8 mouse cellular contexts compared by ENCODE assay signal in genomic region chr9:109060184-109060897, GRCm38 (mm10). TPM values are rescaled to one million over a fixed set of nuclear protein-coding genes. Genes with fewer than 3 reads are reported as not detected.
DNase-seq lines count a peak whose midpoint lies in the region; ATAC-seq and TF ChIP-seq lines count a peak whose summit lies in the region.

No protein-coding gene starts in this region.

- H3K36me3 ChIP-seq in kidney, adult 2 months (ENCODE audit: control insufficient read depth, insufficient read depth, low read length), result no peaks in the 10 kb centered on the region
- peaks cover 37% of the 10 kb centered on the region for H3K36me3 ChIP-seq in ES-E14 (ENCODE audit: control insufficient read depth, insufficient read depth, low read length, poor library complexity, severe bottlenecking)
- peaks cover 15% of the 10 kb centered on the region for H3K36me3 ChIP-seq in intestine, embryonic 16.5 days (ENCODE audit: control insufficient read depth, insufficient read depth, low read length)
- H3K36me3 ChIP-seq in thymus, adult 2 months (ENCODE audit: control insufficient read depth, insufficient read depth, low read length), result peaks cover 35% of the 10 kb centered on the region

- peak; percentile 34 to 36 for DNase-seq in cerebellum, adult 2 months
- no peak for DNase-seq in cerebellum, postnatal 4 days (ENCODE audit: low spot score in 2 of 2)
- peak; percentile 35 for DNase-seq in kidney, postnatal 10 days
- no peak for DNase-seq in kidney, adult 2 months
- no peak for DNase-seq in ES-E14 (ENCODE audit: low read depth, low spot score)
- DNase-seq in thymus, adult 2 months, result no peak

- no peak overlapping the region for H3K4me2 ChIP-seq in intestine, embryonic 16.5 days (ENCODE audit: low read depth, low read length)

- H3K27me3 ChIP-seq in cerebellum, adult 2 months (ENCODE audit: control insufficient read depth, insufficient read depth, low read length), result no peaks in the 10 kb centered on the region
- H3K27me3 ChIP-seq in kidney, adult 2 months (replicated peaks; ENCODE audit: control insufficient read depth, insufficient read depth, low read length), result no peaks in the 10 kb centered on the region
- no peaks in the 10 kb centered on the region for H3K27me3 ChIP-seq in intestine, embryonic 16.5 days (replicated peaks; ENCODE audit: control insufficient read depth, insufficient read depth, low read length)
- H3K27me3 ChIP-seq in thymus, adult 2 months (ENCODE audit: control insufficient read depth, insufficient read depth, low read length), result no peaks in the 10 kb centered on the region

- H3K9ac ChIP-seq in ES-E14 (ENCODE audit: insufficient read depth, low read depth, low read length, poor library complexity, severe bottlenecking), result no peak overlapping the region
- H3K9ac ChIP-seq in intestine, embryonic 16.5 days (ENCODE audit: low read depth, low read length), result no peak overlapping the region

- no peak overlapping the region for H3K27ac ChIP-seq in cerebellum, adult 2 months (ENCODE audit: insufficient read depth, low read length)
- H3K27ac ChIP-seq in kidney, adult 2 months (ENCODE audit: insufficient read depth, low read depth, low read length), result no peak overlapping the region
- peak overlapping the region; percentile 48; the same call in 1 of the 2 replicates for H3K27ac ChIP-seq in ES-E14 (ENCODE audit: insufficient read depth, low read depth, low read length, poor library complexity, severe bottlenecking)
- H3K27ac ChIP-seq in intestine, embryonic 16.5 days (ENCODE audit: low read length), result 0 out of 2 replicates have a peak overlapping the region, but pooled peaks have one; percentile 94
- no peak overlapping the region for H3K27ac ChIP-seq in thymus, adult 2 months (ENCODE audit: control insufficient read depth, insufficient read depth, low read length)

- 83% methylated on average over 16 of the region's 16 CpGs for WGBS in cerebellum, adult 2 months
- WGBS in kidney, adult 2 months, result 85% methylated on average over 16 of the region's 16 CpGs
- 89% methylated on average over 16 of the region's 16 CpGs for WGBS in intestine, embryonic 16.5 days
- 93% methylated on average over 16 of the region's 16 CpGs for WGBS in thymus, adult 2 months

- no peak overlapping the region for H3K4me3 ChIP-seq in cerebellum, adult 2 months (replicated peaks; ENCODE audit: insufficient read depth, low read depth, low read length)
- no peak overlapping the region for H3K4me3 ChIP-seq in kidney, adult 2 months (ENCODE audit: insufficient read depth, low read depth, low read length)
- H3K4me3 ChIP-seq in ES-E14 (ENCODE audit: insufficient read depth in 1 of 2, low read depth in 1 of 2, low read length in 2 of 2, poor library complexity in 1 of 2, severe bottlenecking in 1 of 2), result no peak overlapping the region
- no peak overlapping the region for H3K4me3 ChIP-seq in intestine, embryonic 16.5 days (ENCODE audit: low read length)
- no peak overlapping the region for H3K4me3 ChIP-seq in thymus, adult 2 months (ENCODE audit: control insufficient read depth, insufficient read depth, low read length)

- in situ Hi-C loops in ES-E14 (cut with MboI; ENCODE audit: low sequenced_read_pairs in 2 of 2, unreplicated experiment in 2 of 2), result no loop called here

- peaks cover 19% of the 10 kb centered on the region for H3K4me1 ChIP-seq in cerebellum, adult 2 months (ENCODE audit: control insufficient read depth, insufficient read depth, low read length)
- peaks cover 4% of the 10 kb centered on the region; the same call in 1 of the 2 replicates for H3K4me1 ChIP-seq in kidney, adult 2 months (ENCODE audit: control insufficient read depth, insufficient read depth, low read length)
- peaks cover 0 to 16% of the 10 kb centered on the region in 2 experiments; a peak in 1 of 4 replicates for H3K4me1 ChIP-seq in ES-E14 (ENCODE audit: control insufficient read depth in 2 of 2, insufficient read depth in 2 of 2, low read length in 2 of 2, poor library complexity in 1 of 2)
- peaks cover 7% of the 10 kb centered on the region for H3K4me1 ChIP-seq in intestine, embryonic 16.5 days (ENCODE audit: control insufficient read depth, insufficient read depth, low read length)
- H3K4me1 ChIP-seq in thymus, adult 2 months (replicated peaks; ENCODE audit: control insufficient read depth, insufficient read depth, low read length), result peaks cover 33% of the 10 kb centered on the region

- no peaks in the 10 kb centered on the region for H3K9me3 ChIP-seq in ES-E14 (ENCODE audit: control insufficient read depth, insufficient read depth, low read depth, low read length)
- no peaks in the 10 kb centered on the region for H3K9me3 ChIP-seq in intestine, embryonic 16.5 days (ENCODE audit: control insufficient read depth, low read length)

- no peak for ATAC-seq in intestine, embryonic 16.5 days
- no peak for ATAC-seq in inflammation-experienced regulatory T-cells, adult 6 months

- no peak for TF ChIP-seq CTCF in cerebellum, adult 2 months (IDR thresholded peaks at IDR 0.05; ENCODE audit: borderline replicate concordance, insufficient read depth, low read depth, low read length)
- no peak for TF ChIP-seq CTCF in kidney, adult 2 months (conservative IDR thresholded peaks at IDR 0.05; ENCODE audit: insufficient read depth, insufficient read length, low read depth, low read length)
- no peak for TF ChIP-seq CTCF in thymus, adult 2 months (IDR thresholded peaks at IDR 0.05; ENCODE audit: borderline replicate concordance, control insufficient read depth, extremely low read depth, insufficient read depth, low read length, poor library complexity)

- TF ChIP-seq POLR2A in cerebellum, adult 2 months (IDR thresholded peaks at IDR 0.05; ENCODE audit: borderline replicate concordance, insufficient read depth, low read length), result no peak
- TF ChIP-seq POLR2A in kidney, adult 2 months (IDR thresholded peaks at IDR 0.05; ENCODE audit: low read depth, low read length), result no peak
- TF ChIP-seq POLR2A in thymus, adult 2 months (IDR thresholded peaks at IDR 0.05; ENCODE audit: control insufficient read depth, extremely low read depth, insufficient read depth, low read length, poor library complexity), result no peak

TF ChIP-seq in ES-E14, 5 proteins besides CTCF, POLR2A, EP300 and RAD21:
- TF ChIP-seq CHD2 (IDR thresholded peaks at IDR 0.05; ENCODE audit: low read depth, low read length) (no peak), HCFC1 (IDR thresholded peaks at IDR 0.05; ENCODE audit: borderline replicate concordance, insufficient read depth, low read length) (no peak), MAFK (IDR thresholded peaks at IDR 0.05; ENCODE audit: insufficient read depth, low read depth, low read length) (no peak), ZNF384 (IDR thresholded peaks at IDR 0.05; ENCODE audit: low read depth, low read length) (no peak), ZC3H11A (IDR thresholded peaks at IDR 0.05; ENCODE audit: borderline replicate concordance, low read depth, low read length) (no peak)

RNA-seq across cellular contexts. Expression of gene Trex1, which starts 0.8 kb away (rescaled TPM):
- polyA plus RNA-seq in cerebellum, adult 2 months (2012; rRNA removed), result 39.9 and 40.4 TPM in 2 replicates
- 45.2 and 46.7 TPM in 2 replicates for polyA plus RNA-seq in kidney, adult 2 months (2012; rRNA removed)
- 6.2 and 7.4 TPM in 2 replicates for total RNA-seq in ES-E14 (2012; rRNA removed)
- polyA plus RNA-seq in intestine, embryonic 16.5 days (2015; fragmentation: Nextera tagmentation; extraction: Ambion mirVana), result 13.0 and 14.4 TPM in 2 replicates
- 10 to 100 TPM; 42.7 to 50.3 (median 49.9) TPM for polyA plus RNA-seq in inflammation-experienced regulatory T-cells, adult 6 months (2017; shearing (Covaris generic))
- polyA plus RNA-seq in thymus, adult 2 months (2012; rRNA removed), result 210 and 228 TPM in 2 replicates

RNA-seq across cellular contexts. Expression of gene Atrip, which starts 13.6 kb away (rescaled TPM):
- polyA plus RNA-seq in cerebellum, adult 2 months (2012; rRNA removed), result 38.0 and 39.1 TPM in 2 replicates
- 20.2 and 20.9 TPM in 2 replicates for polyA plus RNA-seq in kidney, adult 2 months (2012; rRNA removed)
- 17.1 and 21.7 TPM in 2 replicates for total RNA-seq in ES-E14 (2012; rRNA removed)
- 18.4 and 21.5 TPM in 2 replicates for polyA plus RNA-seq in intestine, embryonic 16.5 days (2015; fragmentation: Nextera tagmentation; extraction: Ambion mirVana)
- polyA plus RNA-seq in inflammation-experienced regulatory T-cells, adult 6 months (2017; shearing (Covaris generic)), result 10 to 100 TPM; 19.2 to 28.2 (median 24.9) TPM
- 37.9 and 39.9 TPM in 2 replicates for polyA plus RNA-seq in thymus, adult 2 months (2012; rRNA removed)

RNA-seq across cellular contexts. Expression of gene Ccdc51, which starts 22.0 kb away (rescaled TPM):
- 6.6 and 7.7 TPM in 2 replicates for polyA plus RNA-seq in cerebellum, adult 2 months (2012; rRNA removed)
- 11.4 and 11.7 TPM in 2 replicates for polyA plus RNA-seq in kidney, adult 2 months (2012; rRNA removed)
- total RNA-seq in ES-E14 (2012; rRNA removed), result 7.7 and 11.8 TPM in 2 replicates
- polyA plus RNA-seq in intestine, embryonic 16.5 days (2015; fragmentation: Nextera tagmentation; extraction: Ambion mirVana), result 20.0 and 20.2 TPM in 2 replicates
- 10 to 100 TPM; 12.1 to 15.5 (median 12.3) TPM for polyA plus RNA-seq in inflammation-experienced regulatory T-cells, adult 6 months (2017; shearing (Covaris generic))
- 11.7 and 11.9 TPM in 2 replicates for polyA plus RNA-seq in thymus, adult 2 months (2012; rRNA removed)

RNA-seq across cellular contexts. Expression of gene Shisa5, which starts 22.0 kb away (rescaled TPM):
- polyA plus RNA-seq in cerebellum, adult 2 months (2012; rRNA removed), result 75.0 and 79.8 TPM in 2 replicates
- polyA plus RNA-seq in kidney, adult 2 months (2012; rRNA removed), result 467 and 688 TPM in 2 replicates
- total RNA-seq in ES-E14 (2012; rRNA removed), result 44.0 and 49.0 TPM in 2 replicates
- 162 and 184 TPM in 2 replicates for polyA plus RNA-seq in intestine, embryonic 16.5 days (2015; fragmentation: Nextera tagmentation; extraction: Ambion mirVana)
- polyA plus RNA-seq in inflammation-experienced regulatory T-cells, adult 6 months (2017; shearing (Covaris generic)), result 1,000 to 10,000 TPM; 1,866 to 3,808 (median 3,640) TPM
- polyA plus RNA-seq in thymus, adult 2 months (2012; rRNA removed), result 2,502 and 2,648 TPM in 2 replicates

RNA-seq across cellular contexts. Expression of gene Tma7, which starts 22.0 kb away (rescaled TPM):
- 144 and 152 TPM in 2 replicates for polyA plus RNA-seq in cerebellum, adult 2 months (2012; rRNA removed)
- 42.4 and 80.7 TPM in 2 replicates for polyA plus RNA-seq in kidney, adult 2 months (2012; rRNA removed)
- total RNA-seq in ES-E14 (2012; rRNA removed), result 266 and 347 TPM in 2 replicates
- polyA plus RNA-seq in intestine, embryonic 16.5 days (2015; fragmentation: Nextera tagmentation; extraction: Ambion mirVana), result 597 and 612 TPM in 2 replicates
- polyA plus RNA-seq in inflammation-experienced regulatory T-cells, adult 6 months (2017; shearing (Covaris generic)), result 100 to 1,000 TPM; 763 to 998 (median 907) TPM
- polyA plus RNA-seq in thymus, adult 2 months (2012; rRNA removed), result 31.4 and 52.2 TPM in 2 replicates

Comparison
In these comparisons a context has a peak if more than half of its experiments do, and no peak if none do; other contexts are left out.
1. DNase-seq: peak in cerebellum, adult 2 months (2 of 2) and kidney, postnatal 10 days (single experiment); none in cerebellum, postnatal 4 days (0 of 2), kidney, adult 2 months (single experiment), ES-E14 (single experiment) and thymus, adult 2 months (single experiment).
2. H3K27ac ChIP-seq: peak in ES-E14 (single experiment) and intestine, embryonic 16.5 days (single experiment); none in cerebellum, adult 2 months (single experiment), kidney, adult 2 months (single experiment) and thymus, adult 2 months (single experiment).